Mouse (Mus musculus) embryo, embryonic 9.5 days (tissue): ENCODE measurements around the gene Agrp.
"Not testable (repeated sequence)": the region's sequence is repeated elsewhere in the genome, so short reads cannot be mapped to it uniquely, and the experiment has no call there.

Source experiments
- DNase-seq: peaks from one replicate; pipeline ENCODE4 v3.0.0-alpha.2; 2017; ENCODE audit errors: extremely low spot score

The Agrp gene

GRCm38 (mm10) chr8:105598777-105599176 lies 38.4 kb downstream of the Agrp start:
- no peak for DNase-seq

- peak; percentile 72 for DNase-seq
Measured at GRCm38 (mm10) chr8:105596362-105597034, 40.7 kb downstream of the Agrp start.

- no peak for DNase-seq
Measured at GRCm38 (mm10) chr8:105594451-105595242, 42.5 kb downstream of the Agrp start.

- DNase-seq = peak; percentile 48
Measured at GRCm38 (mm10) chr8:105593859-105594258, 43.3 kb downstream of the Agrp start.

GRCm38 (mm10) chr8:105592431-105592830 lies 44.8 kb downstream of the Agrp start:
- DNase-seq = no peak

- no peak for DNase-seq
Measured at GRCm38 (mm10) chr8:105579719-105580118, 57.5 kb downstream of the Agrp start.

- no peak for DNase-seq
Measured at GRCm38 (mm10) chr8:105575538-105575937, 61.7 kb downstream of the Agrp start.

GRCm38 (mm10) chr8:105574741-105575140 lies 62.5 kb downstream of the Agrp start:
- no peak for DNase-seq

GRCm38 (mm10) chr8:105573427-105573826 lies 63.8 kb downstream of the Agrp start:
- no peak for DNase-seq

- DNase-seq = no peak
Measured at GRCm38 (mm10) chr8:105571810-105572209, 65.4 kb downstream of the Agrp start.

GRCm38 (mm10) chr8:105566703-105567595 lies 70.2 kb downstream of the Agrp start:
- DNase-seq = peak; percentile 8

GRCm38 (mm10) chr8:105565952-105566702 lies 71.1 kb downstream of the Agrp start, which contains the start of gene Atp6v0d1:
Gene Atp6v0d1, minus strand, starts transcription at chr8:105566047.
- peak; percentile 97 for DNase-seq

- DNase-seq = no peak
Measured at GRCm38 (mm10) chr8:105565401-105565881, 71.8 kb downstream of the Agrp start.

GRCm38 (mm10) chr8:105564573-105565229 lies 72.5 kb downstream of the Agrp start:
- DNase-seq = not testable (repeated sequence)

- no peak for DNase-seq
Measured at GRCm38 (mm10) chr8:105563871-105564270, 73.3 kb downstream of the Agrp start.

- DNase-seq = no peak
Measured at GRCm38 (mm10) chr8:105562863-105563262, 74.3 kb downstream of the Agrp start.

GRCm38 (mm10) chr8:105555230-105555629 lies 82.0 kb downstream of the Agrp start:
- no peak for DNase-seq

GRCm38 (mm10) chr8:105554087-105554486 lies 83.1 kb downstream of the Agrp start:
- DNase-seq = peak; percentile 65

GRCm38 (mm10) chr8:105552824-105553223 lies 84.4 kb downstream of the Agrp start:
- DNase-seq = no peak

GRCm38 (mm10) chr8:105552032-105552431 lies 85.2 kb downstream of the Agrp start:
- DNase-seq = no peak

- no peak for DNase-seq
Measured at GRCm38 (mm10) chr8:105550083-105550482, 87.1 kb downstream of the Agrp start.
